Mouse (Mus musculus) 416B (cell line): ENCODE data around the gene Anks1b.

ENCODE experiments used
- DNase-seq: peaks from one replicate; pipeline ENCODE4 v3.0.0; 2011; ENCODE audit warnings: low read depth

Anks1b gene

GRCm38 (mm10) chr10:90965671-90966315 is 1092.5 kb downstream of the Anks1b start:
- no peak for DNase-seq

GRCm38 (mm10) chr10:90966821-90967220 is 1093.5 kb downstream of the Anks1b start:
- DNase-seq: no peak

DNA sequence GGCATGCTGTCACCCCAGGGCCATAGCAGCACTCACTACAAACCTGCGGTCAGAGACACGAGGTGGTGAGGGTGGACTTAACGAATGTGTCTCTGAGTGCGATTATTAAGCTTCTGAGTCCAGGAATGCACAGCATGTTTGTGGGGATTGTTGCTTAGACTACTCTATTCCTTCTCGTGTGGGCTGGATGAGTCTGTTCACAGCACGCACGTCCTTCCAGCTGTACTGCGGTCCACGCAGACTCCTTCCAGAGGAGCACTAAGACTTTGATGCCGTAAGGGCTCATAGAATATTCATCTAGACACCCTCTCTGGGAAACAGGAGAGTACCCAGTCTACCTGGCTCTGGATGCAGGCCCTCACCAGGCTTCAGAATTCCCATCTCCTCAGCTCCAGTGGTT is 1094.9 kb downstream of the Anks1b start:
- DNase-seq: no peak

DNA sequence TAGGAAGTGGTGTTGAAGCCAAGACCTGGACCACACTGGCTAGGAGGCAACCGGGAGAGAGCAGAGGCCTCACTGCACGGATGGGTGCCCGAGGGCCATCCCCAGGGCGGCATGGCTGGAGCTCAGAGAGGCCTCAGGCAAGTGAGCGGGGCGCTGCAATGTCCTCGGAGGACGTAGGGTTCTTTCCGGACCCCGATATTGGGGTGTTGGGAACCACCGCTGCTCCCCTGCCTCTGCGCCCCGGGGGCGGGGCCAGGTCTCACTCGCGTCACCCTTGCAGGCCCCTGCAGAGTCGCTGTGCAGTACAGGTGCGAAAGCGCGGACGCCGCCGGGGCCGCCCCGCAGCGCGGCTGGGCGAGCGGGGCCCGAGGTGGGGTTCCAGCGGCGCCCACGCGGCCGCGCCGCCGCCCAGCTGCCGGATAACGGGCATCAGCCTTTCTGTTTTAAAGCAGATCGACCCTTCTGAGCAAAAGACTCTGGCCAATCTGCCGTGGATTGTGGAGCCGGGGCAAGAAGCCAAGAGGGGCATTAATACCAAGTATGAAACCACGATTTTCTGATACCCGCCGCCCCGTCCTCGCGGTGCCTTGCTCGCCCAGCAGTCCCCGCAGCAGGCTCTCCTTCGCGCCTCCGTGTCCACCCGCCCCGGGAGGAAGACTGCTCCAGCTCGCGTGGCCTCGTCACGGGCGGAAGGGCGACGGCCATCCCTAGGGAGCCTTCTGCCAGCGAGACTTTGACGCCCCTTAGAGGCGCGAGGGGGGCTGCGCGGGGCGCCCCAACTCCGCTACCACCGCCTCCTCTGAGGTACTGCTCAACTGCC is 1096.3 kb downstream of the Anks1b start:
- no peak for DNase-seq

GRCm38 (mm10) chr10:90970560-90970959 is 1097.3 kb downstream of the Anks1b start:
- no peak for DNase-seq

- peak; percentile 82 for DNase-seq
Measured at GRCm38 (mm10) chr10:90974084-90974483, 1100.8 kb downstream of the Anks1b start.

DNA sequence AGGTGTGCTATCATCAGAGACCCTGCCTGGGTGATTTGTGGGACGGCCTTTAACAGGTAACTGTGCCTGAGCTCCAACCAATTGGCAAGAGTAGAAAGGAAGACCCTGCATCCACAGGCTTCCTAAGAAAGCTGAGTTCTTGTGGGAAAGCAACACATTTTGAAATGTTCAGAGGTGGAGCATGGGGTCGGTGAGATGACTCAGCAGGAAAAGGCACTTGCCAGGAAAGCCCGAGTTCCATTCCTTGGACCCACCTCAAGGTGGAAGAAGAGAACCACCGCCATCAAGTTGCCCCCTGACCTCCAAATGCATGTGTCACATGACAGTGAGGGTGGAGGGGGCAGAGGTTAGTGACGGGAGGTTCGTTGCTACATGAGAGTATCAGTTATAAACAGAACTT is 1101.2 kb downstream of the Anks1b start:
- peak; percentile 51 for DNase-seq

DNA sequence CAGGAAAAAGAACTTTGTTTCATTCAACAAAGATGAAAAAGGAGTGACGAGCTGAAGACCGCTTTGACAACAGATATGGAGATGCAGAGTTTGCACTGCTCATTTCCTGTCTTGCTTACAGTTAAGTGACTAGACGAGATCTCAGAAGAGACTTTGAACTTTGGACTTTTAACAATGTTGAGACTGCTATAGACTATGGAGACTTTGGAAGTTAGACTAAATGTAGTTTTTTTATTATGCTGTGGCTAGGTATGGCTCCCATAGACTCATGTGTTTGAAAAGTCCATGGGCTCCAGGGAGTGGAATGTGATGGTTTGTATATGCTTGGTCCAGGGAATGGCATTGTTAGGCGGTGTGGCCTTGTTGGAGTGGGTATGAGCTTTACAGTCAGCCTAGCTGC is 1108.5 kb downstream of the Anks1b start:
- DNase-seq: no peak

- peak; percentile 52 for DNase-seq
Measured at GRCm38 (mm10) chr10:90983046-90983445, 1109.7 kb downstream of the Anks1b start.

- no peak for DNase-seq
Measured at GRCm38 (mm10) chr10:90990340-90990739, 1117.0 kb downstream of the Anks1b start.

DNA sequence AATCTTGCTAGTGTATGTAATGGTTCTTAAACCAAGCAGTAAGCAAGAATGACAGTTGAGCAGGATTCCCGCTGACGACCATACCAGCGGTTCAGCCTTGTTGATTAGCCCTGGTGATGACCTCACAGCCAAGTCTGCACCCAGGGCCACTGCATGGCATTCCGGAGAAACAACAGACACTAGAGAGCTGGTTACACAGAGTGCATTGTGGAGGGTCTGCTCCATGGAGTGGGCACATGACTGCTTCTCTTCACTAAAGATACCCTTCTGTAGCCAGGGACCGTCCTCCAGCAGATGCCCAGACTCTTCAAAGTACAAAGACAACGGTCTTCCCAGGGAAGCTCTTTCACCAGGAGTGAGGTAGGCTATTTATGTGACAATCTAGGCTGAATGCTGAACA is 1118.9 kb downstream of the Anks1b start:
- DNase-seq: no peak

GRCm38 (mm10) chr10:90993869-90994268 is 1120.6 kb downstream of the Anks1b start:
- DNase-seq: no peak

DNA sequence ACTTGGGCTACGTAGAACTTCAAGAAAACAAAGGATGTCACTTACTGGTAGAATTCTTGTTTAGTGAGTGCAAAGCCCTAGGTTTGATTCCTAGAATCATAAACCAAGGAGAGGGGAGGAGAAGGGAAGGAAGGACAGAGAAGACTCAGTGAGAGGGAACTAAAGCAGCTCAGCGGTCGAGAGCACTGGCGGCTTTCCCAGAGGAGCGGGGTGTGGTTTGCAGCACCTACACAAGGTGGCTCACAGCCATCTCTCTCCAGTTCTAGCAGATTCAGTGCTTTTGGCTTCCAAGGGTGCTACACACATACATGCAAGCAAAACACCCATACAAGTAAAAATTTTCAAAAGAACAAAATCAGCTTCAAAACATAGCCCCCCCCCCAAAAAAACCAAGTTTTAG is 1126.6 kb downstream of the Anks1b start:
- no peak for DNase-seq

GRCm38 (mm10) chr10:91001421-91001820 is 1128.1 kb downstream of the Anks1b start:
- DNase-seq: no peak

GRCm38 (mm10) chr10:91005858-91006538 is 1132.7 kb downstream of the Anks1b start:
- no peak for DNase-seq
